Mouse (Mus musculus) retina, embryonic 14.5 days (tissue): ENCODE results near the gene Il12rb1.

Experiments used
- DNase-seq: peaks from one replicate; pipeline ENCODE4 v3.0.0-alpha.2; 2015; ENCODE audit warnings: low spot score

Il12rb1 gene

GRCm38 (mm10) chr8:70808239-70808638, at the start of gene Il12rb1:
TSS of gene Il12rb1 (plus strand) at chr8:70808449.
- no peak for DNase-seq

- no peak for DNase-seq
Observed at GRCm38 (mm10) chr8:70758616-70759561, 49.4 kb upstream of the Il12rb1 start.

- no peak for DNase-seq
Observed at GRCm38 (mm10) chr8:70760350-70760749, 47.9 kb upstream of the Il12rb1 start.

- DNase-seq = peak; percentile 98
Observed at GRCm38 (mm10) chr8:70760775-70761406, 47.4 kb upstream of the Il12rb1 start, which contains the start of gene Mpv17l2. TSS of gene Mpv17l2 (minus strand) at chr8:70760946.

- no peak for DNase-seq
Observed at GRCm38 (mm10) chr8:70762118-70762517, 46.1 kb upstream of the Il12rb1 start.

GRCm38 (mm10) chr8:70763354-70763753, 44.9 kb upstream of the Il12rb1 start:
- DNase-seq = peak; percentile 69

- no peak for DNase-seq
Observed at GRCm38 (mm10) chr8:70764026-70764425, 44.2 kb upstream of the Il12rb1 start.

- DNase-seq = no peak
Observed at GRCm38 (mm10) chr8:70764676-70765075, 43.6 kb upstream of the Il12rb1 start.

GRCm38 (mm10) chr8:70765329-70765728, 42.9 kb upstream of the Il12rb1 start:
- DNase-seq = no peak

- peak; percentile 46 for DNase-seq
Observed at GRCm38 (mm10) chr8:70765838-70766570, 42.2 kb upstream of the Il12rb1 start.

- peak; percentile 65 for DNase-seq
Observed at GRCm38 (mm10) chr8:70766571-70767440, 41.4 kb upstream of the Il12rb1 start.

GRCm38 (mm10) chr8:70767503-70767902, 40.7 kb upstream of the Il12rb1 start:
- DNase-seq = no peak

- no peak for DNase-seq
Observed at GRCm38 (mm10) chr8:70768231-70768776, 39.9 kb upstream of the Il12rb1 start.

- no peak for DNase-seq
Observed at GRCm38 (mm10) chr8:70768956-70769355, 39.3 kb upstream of the Il12rb1 start.

- peak; percentile 98 for DNase-seq
Observed at GRCm38 (mm10) chr8:70769359-70769758, 38.9 kb upstream of the Il12rb1 start.

- DNase-seq = no peak
Observed at GRCm38 (mm10) chr8:70769858-70770257, 38.4 kb upstream of the Il12rb1 start.

GRCm38 (mm10) chr8:70770748-70771147, 37.5 kb upstream of the Il12rb1 start:
- DNase-seq = no peak

GRCm38 (mm10) chr8:70771217-70771616, 37.0 kb upstream of the Il12rb1 start:
- no peak for DNase-seq

GRCm38 (mm10) chr8:70772075-70772474, 36.2 kb upstream of the Il12rb1 start:
- no peak for DNase-seq

GRCm38 (mm10) chr8:70772890-70773289, 35.4 kb upstream of the Il12rb1 start:
- DNase-seq = no peak

- no peak for DNase-seq
Observed at GRCm38 (mm10) chr8:70773410-70773809, 34.8 kb upstream of the Il12rb1 start.
